Mouse (Mus musculus): ENCODE results near the gene Kdm5b. TPM values are rescaled to one million over a fixed set of nuclear protein-coding genes. Genes with fewer than 3 reads are reported as not detected.

The Kdm5b gene
- polyA plus RNA-seq, 1 experiment from 2014 or later = 6.4 TPM

GRCm38 (mm10) chr1:134560801-134561769, 1.1 kb downstream of the Kdm5b start:
- DNase-seq (peak; percentile 60), ATAC-seq (peak; percentile 17; the same call in 1 of the 2 replicates)
- WGBS (ENCODE audit: insufficient replicate concordance) = 1% methylated on average over 49 of the region's 76 CpGs
- TF ChIP-seq CTCF (IDR thresholded peaks at IDR 0.05; ENCODE audit: low read depth) (no peak), EP300 (IDR thresholded peaks at IDR 0.05; ENCODE audit: low read depth) (no peak)
- no peaks in the 10 kb centered on the region for H3K36me3 ChIP-seq (replicated peaks; ENCODE audit: insufficient read depth, low read length)
- H3K9ac ChIP-seq (replicated peaks) = peak overlapping the region; percentile 91
- H3K27ac ChIP-seq (ENCODE audit: low read depth) = peak overlapping the region; percentile 81
- H3K4me3 ChIP-seq (ENCODE audit: low read depth, low read length) = peak overlapping the region; percentile 97
- H3K4me2 ChIP-seq (ENCODE audit: low read depth, low read length) = peak overlapping the region; percentile 99
- no peaks in the 10 kb centered on the region for H3K9me3 ChIP-seq (ENCODE audit: low read length)
- peaks cover 25% of the 10 kb centered on the region for H3K4me1 ChIP-seq (ENCODE audit: insufficient read depth)
- no peaks in the 10 kb centered on the region for H3K27me3 ChIP-seq (ENCODE audit: insufficient read depth, low read length)

GRCm38 (mm10) chr1:134561770-134562143, 1.8 kb downstream of the Kdm5b start:
- peak overlapping the region; percentile 81; the same call in 1 of the 2 replicates for H3K27ac ChIP-seq (ENCODE audit: low read depth)
- TF ChIP-seq CTCF (IDR thresholded peaks at IDR 0.05; ENCODE audit: low read depth) (no peak), EP300 (IDR thresholded peaks at IDR 0.05; ENCODE audit: low read depth) (no peak)

GRCm38 (mm10) chr1:134562457-134562856, 2.5 kb downstream of the Kdm5b start:
- Histone ChIP-seq H3K4me3 (ENCODE audit: low read depth, low read length) (no peak overlapping the region), H3K9me3 (ENCODE audit: low read length) (no peaks in the 10 kb centered on the region), H3K36me3 (replicated peaks; ENCODE audit: insufficient read depth, low read length) (no peaks in the 10 kb centered on the region), H3K4me1 (ENCODE audit: insufficient read depth) (peaks cover 18% of the 10 kb centered on the region), H3K4me2 (ENCODE audit: low read depth, low read length) (peak overlapping the region; percentile 99; the same call in 1 of the 2 replicates), H3K9ac (replicated peaks) (no peak overlapping the region), H3K27ac (ENCODE audit: low read depth) (no peak overlapping the region; the same call in 1 of the 2 replicates), H3K27me3 (ENCODE audit: insufficient read depth, low read length) (no peaks in the 10 kb centered on the region)
- TF ChIP-seq EP300 (IDR thresholded peaks at IDR 0.05; ENCODE audit: low read depth) (no peak), CTCF (IDR thresholded peaks at IDR 0.05; ENCODE audit: low read depth) (no peak)
- no peak for DNase-seq
- ATAC-seq = no peak

More at GRCm38 (mm10) chr1:134561770-134562143, 1.8 kb downstream of the Kdm5b start:
- Histone ChIP-seq H3K4me3 (ENCODE audit: low read depth, low read length) (peak overlapping the region; percentile 97), H3K27me3 (ENCODE audit: insufficient read depth, low read length) (no peaks in the 10 kb centered on the region), H3K36me3 (replicated peaks; ENCODE audit: insufficient read depth, low read length) (no peaks in the 10 kb centered on the region), H3K9me3 (ENCODE audit: low read length) (no peaks in the 10 kb centered on the region), H3K4me1 (ENCODE audit: insufficient read depth) (peaks cover 19% of the 10 kb centered on the region), H3K9ac (replicated peaks) (peak overlapping the region; percentile 91), H3K4me2 (ENCODE audit: low read depth, low read length) (peak overlapping the region; percentile 99)
- 14% methylated on average over 7 of the region's 7 CpGs for WGBS (ENCODE audit: insufficient replicate concordance)
- ATAC-seq (no peak), DNase-seq (no peak)

GRCm38 (mm10) chr1:134563726-134564125, 3.8 kb downstream of the Kdm5b start:
- Histone ChIP-seq H3K9ac (replicated peaks) (no peak overlapping the region), H3K9me3 (ENCODE audit: low read length) (no peaks in the 10 kb centered on the region), H3K27me3 (ENCODE audit: insufficient read depth, low read length) (no peaks in the 10 kb centered on the region), H3K4me2 (ENCODE audit: low read depth, low read length) (no peak overlapping the region), H3K4me3 (ENCODE audit: low read depth, low read length) (no peak overlapping the region), H3K27ac (ENCODE audit: low read depth) (no peak overlapping the region), H3K4me1 (ENCODE audit: insufficient read depth) (peaks cover 18% of the 10 kb centered on the region), H3K36me3 (replicated peaks; ENCODE audit: insufficient read depth, low read length) (no peaks in the 10 kb centered on the region)
- ATAC-seq (no peak), DNase-seq (no peak)
- TF ChIP-seq EP300 (IDR thresholded peaks at IDR 0.05; ENCODE audit: low read depth) = no peak
- no peak for TF ChIP-seq CTCF (IDR thresholded peaks at IDR 0.05; ENCODE audit: low read depth)
- WGBS (ENCODE audit: insufficient replicate concordance) = 91% methylated on average over 3 of the region's 3 CpGs

GRCm38 (mm10) chr1:134567511-134567910, 7.5 kb downstream of the Kdm5b start:
- Histone ChIP-seq H3K36me3 (replicated peaks; ENCODE audit: insufficient read depth, low read length) (no peaks in the 10 kb centered on the region), H3K9me3 (ENCODE audit: low read length) (no peaks in the 10 kb centered on the region), H3K9ac (replicated peaks) (no peak overlapping the region), H3K4me2 (ENCODE audit: low read depth, low read length) (no peak overlapping the region), H3K27me3 (ENCODE audit: insufficient read depth, low read length) (no peaks in the 10 kb centered on the region), H3K4me1 (ENCODE audit: insufficient read depth) (peaks cover 10% of the 10 kb centered on the region), H3K4me3 (ENCODE audit: low read depth, low read length) (no peak overlapping the region), H3K27ac (ENCODE audit: low read depth) (no peak overlapping the region)
- WGBS (ENCODE audit: insufficient replicate concordance) = 65% methylated on average over 1 of the region's 1 CpGs
- DNase-seq (no peak), ATAC-seq (no peak)
- TF ChIP-seq EP300 (IDR thresholded peaks at IDR 0.05; ENCODE audit: low read depth) (no peak), CTCF (IDR thresholded peaks at IDR 0.05; ENCODE audit: low read depth) (no peak)

- H3K27ac ChIP-seq (ENCODE audit: low read depth) = no peak overlapping the region
- no peaks in the 10 kb centered on the region for H3K27me3 ChIP-seq (ENCODE audit: insufficient read depth, low read length)
- H3K4me1 ChIP-seq (ENCODE audit: insufficient read depth) = peaks cover 8% of the 10 kb centered on the region; the same call in 1 of the 2 replicates
- H3K4me2 ChIP-seq (ENCODE audit: low read depth, low read length) = no peak overlapping the region
- no peak overlapping the region for H3K4me3 ChIP-seq (ENCODE audit: low read depth, low read length)
- H3K36me3 ChIP-seq (replicated peaks; ENCODE audit: insufficient read depth, low read length) = no peaks in the 10 kb centered on the region
- DNase-seq = no peak
- no peak for ATAC-seq
- 84% methylated on average over 9 of the region's 9 CpGs for WGBS (ENCODE audit: insufficient replicate concordance)
- H3K9ac ChIP-seq (replicated peaks) = no peak overlapping the region
- no peaks in the 10 kb centered on the region for H3K9me3 ChIP-seq (ENCODE audit: low read length)
- TF ChIP-seq EP300 (IDR thresholded peaks at IDR 0.05; ENCODE audit: low read depth) = no peak
- TF ChIP-seq CTCF (IDR thresholded peaks at IDR 0.05; ENCODE audit: low read depth) = no peak
Measured at GRCm38 (mm10) chr1:134570171-134570570, 10.2 kb downstream of the Kdm5b start.

All from liver, postnatal 0 days (tissue).